Mouse (Mus musculus): ENCODE measurements around the gene Rnf151.

- TF ChIP-seq CTCF (IDR thresholded peaks at IDR 0.05; ENCODE audit: extremely low read depth, insufficient read depth, insufficient read length, insufficient replicate concordance) (no peak), POLR2A (IDR thresholded peaks at IDR 0.05; ENCODE audit: low read depth, low read length) (no peak)
Measured at GRCm38 (mm10) chr17:24727618-24728017, 9.8 kb upstream of the Rnf151 start, which contains the start of gene Rpl3l.

Data from spleen, adult 2 months (tissue).